Mouse (Mus musculus) heart, embryonic 12.5 days (tissue): ENCODE data around the gene Sema3g. TPM values are rescaled to one million over a fixed set of nuclear protein-coding genes. Genes with fewer than 3 reads are reported as not detected.

Experiments used
- ATAC-seq: fragments of 200-750 bp; cut with Nextera tagmentation; 2 replicates; pipeline ENCODE4 v1.8.0; 2017; ENCODE audit warnings: moderate TSS enrichment, moderate library complexity; ENCODE audit not compliant: insufficient number of reproducible peaks, low FRiP score
- H3K27ac ChIP-seq: fragments of 300-500 bp; sonication (generic); 2 replicates; pipeline ENCODE4 v1.5.1; 2016; ENCODE audit warnings: mild to moderate bottlenecking, moderate library complexity; ENCODE audit not compliant: poor library complexity, severe bottlenecking
- H3K27me3 ChIP-seq: fragments of 300-500 bp; sonication (generic); replicated peaks from 2 replicates; pipeline ENCODE4 v1.6.1; 2016; ENCODE audit warnings: mild to moderate bottlenecking, moderate library complexity
- H3K36me3 ChIP-seq: fragments of 300-500 bp; sonication (generic); 2 replicates; pipeline ENCODE4 v1.6.1; 2016; ENCODE audit warnings: mild to moderate bottlenecking, moderate library complexity
- H3K4me1 ChIP-seq: fragments of 300-500 bp; sonication (generic); replicated peaks from 2 replicates; pipeline ENCODE4 v1.6.1; 2016; ENCODE audit warnings: mild to moderate bottlenecking
- H3K4me2 ChIP-seq: fragments of 300-500 bp; sonication (generic); 2 replicates; pipeline ENCODE4 v1.6.1; 2016; ENCODE audit warnings: mild to moderate bottlenecking, moderate library complexity
- H3K4me3 ChIP-seq: fragments of 300-500 bp; sonication (generic); 2 replicates; pipeline ENCODE4 v1.5.1; 2016; ENCODE audit warnings: mild to moderate bottlenecking
- H3K9ac ChIP-seq: fragments of 300-500 bp; sonication (generic); 2 replicates; pipeline ENCODE4 v1.6.1; 2016; ENCODE audit warnings: mild to moderate bottlenecking, moderate library complexity
- H3K9me3 ChIP-seq: fragments of 300-500 bp; sonication (generic); replicated peaks from 2 replicates; pipeline ENCODE4 v1.6.1; 2016; ENCODE audit warnings: mild to moderate bottlenecking, moderate library complexity
- WGBS: fragments of 180-500 bp; shearing (Covaris S2); methylation state at CpG from one replicate; pipeline ENCODE4 v1.1.7; 2016; 5-methylcytosine and 5-hydroxymethylcytosine counted together
- polyA plus RNA-seq: library from polyadenylated mRNA; unstranded; fragments of >200 nt; fragmentation: Nextera tagmentation; extraction: Ambion mirVana; gene quantifications from 2 replicates; pipeline ENCODE4 v1.2.1, GENCODE M21; 2016

Gene Sema3g
- polyA plus RNA-seq, 1 experiment from 2014 or later, result 0.34 TPM

- Histone ChIP-seq H3K36me3 (peaks cover 95% of the 10 kb centered on the region), H3K4me3 (no peak overlapping the region), H3K9me3 (no peaks in the 10 kb centered on the region), H3K27me3 (no peaks in the 10 kb centered on the region), H3K9ac (no peak overlapping the region), H3K4me1 (peaks cover 34% of the 10 kb centered on the region), H3K27ac (0 out of 2 replicates have a peak overlapping the region, but pooled peaks have one; percentile 14), H3K4me2 (no peak overlapping the region)
- no peak for ATAC-seq
- WGBS, result 67% methylated on average over 4 of the region's 4 CpGs
Observed at GRCm38 (mm10) chr14:31181512-31181911, 36.1 kb upstream of the Sema3g start.

- no peak overlapping the region for H3K4me2 ChIP-seq
- H3K27ac ChIP-seq, result peak overlapping the region; percentile 4; the same call in 1 of the 2 replicates
- H3K9ac ChIP-seq, result no peak overlapping the region
- H3K27me3 ChIP-seq, result no peaks in the 10 kb centered on the region
- H3K4me1 ChIP-seq, result peaks cover 46% of the 10 kb centered on the region
- H3K4me3 ChIP-seq, result no peak overlapping the region
- H3K36me3 ChIP-seq, result peaks cover 95% of the 10 kb centered on the region
- ATAC-seq, result peak; percentile 63
- no peaks in the 10 kb centered on the region for H3K9me3 ChIP-seq
- WGBS, result 65% methylated on average over 2 of the region's 2 CpGs
Observed at GRCm38 (mm10) chr14:31182786-31183290, 34.8 kb upstream of the Sema3g start.

GRCm38 (mm10) chr14:31183541-31183940 lies 34.1 kb upstream of the Sema3g start:
- H3K9ac ChIP-seq, result no peak overlapping the region
- H3K4me1 ChIP-seq, result peaks cover 50% of the 10 kb centered on the region
- peaks cover 98% of the 10 kb centered on the region for H3K36me3 ChIP-seq
- peak overlapping the region; percentile 23; the same call in 1 of the 2 replicates for H3K27ac ChIP-seq
- no peak overlapping the region for H3K4me3 ChIP-seq
- no peaks in the 10 kb centered on the region for H3K27me3 ChIP-seq
- no peaks in the 10 kb centered on the region for H3K9me3 ChIP-seq
- H3K4me2 ChIP-seq, result no peak overlapping the region
- ATAC-seq, result 0 out of 2 replicates have a peak, but pooled peaks have one; percentile 1
- 84% methylated on average over 5 of the region's 5 CpGs for WGBS

GRCm38 (mm10) chr14:31184195-31184594 lies 33.5 kb upstream of the Sema3g start:
- H3K4me1 ChIP-seq, result peaks cover 57% of the 10 kb centered on the region
- WGBS, result 89% methylated on average over 12 of the region's 12 CpGs
- peaks cover 98% of the 10 kb centered on the region for H3K36me3 ChIP-seq
- no peaks in the 10 kb centered on the region for H3K27me3 ChIP-seq
- H3K9ac ChIP-seq, result no peak overlapping the region
- H3K9me3 ChIP-seq, result no peaks in the 10 kb centered on the region
- no peak overlapping the region for H3K4me2 ChIP-seq
- no peak overlapping the region for H3K27ac ChIP-seq
- H3K4me3 ChIP-seq, result no peak overlapping the region
- ATAC-seq, result no peak

- no peak overlapping the region for H3K9ac ChIP-seq
- peaks cover 71% of the 10 kb centered on the region for H3K4me1 ChIP-seq
- H3K27ac ChIP-seq, result peak overlapping the region; percentile 49
- WGBS, result 55% methylated on average over 4 of the region's 4 CpGs
- H3K27me3 ChIP-seq, result no peaks in the 10 kb centered on the region
- H3K9me3 ChIP-seq, result no peaks in the 10 kb centered on the region
- peaks cover 99% of the 10 kb centered on the region for H3K36me3 ChIP-seq
- ATAC-seq, result no peak
- no peak overlapping the region for H3K4me2 ChIP-seq
- no peak overlapping the region for H3K4me3 ChIP-seq
Observed at GRCm38 (mm10) chr14:31186656-31187055, 31.0 kb upstream of the Sema3g start.

GRCm38 (mm10) chr14:31188771-31189181 lies 28.9 kb upstream of the Sema3g start:
- Histone ChIP-seq H3K4me2 (no peak overlapping the region), H3K9ac (no peak overlapping the region), H3K9me3 (no peaks in the 10 kb centered on the region), H3K4me3 (no peak overlapping the region), H3K27me3 (no peaks in the 10 kb centered on the region), H3K36me3 (peaks cover 97% of the 10 kb centered on the region), H3K27ac (peak overlapping the region; percentile 85), H3K4me1 (peaks cover 80% of the 10 kb centered on the region)
- WGBS, result 40% methylated on average over 6 of the region's 6 CpGs
- peak; percentile 41; the same call in 1 of the 2 replicates for ATAC-seq

GRCm38 (mm10) chr14:31189348-31189747 lies 28.3 kb upstream of the Sema3g start:
- H3K27ac ChIP-seq, result peak overlapping the region; percentile 85
- WGBS, result 89% methylated on average over 3 of the region's 3 CpGs
- no peak overlapping the region for H3K9ac ChIP-seq
- no peaks in the 10 kb centered on the region for H3K27me3 ChIP-seq
- no peaks in the 10 kb centered on the region for H3K9me3 ChIP-seq
- H3K4me3 ChIP-seq, result no peak overlapping the region
- peaks cover 79% of the 10 kb centered on the region for H3K4me1 ChIP-seq
- H3K4me2 ChIP-seq, result no peak overlapping the region
- H3K36me3 ChIP-seq, result peaks cover 96% of the 10 kb centered on the region
- ATAC-seq, result no peak

GRCm38 (mm10) chr14:31191936-31192335 lies 25.7 kb upstream of the Sema3g start:
- Histone ChIP-seq H3K9ac (no peak overlapping the region), H3K27ac (peak overlapping the region; percentile 23; the same call in 1 of the 2 replicates), H3K4me2 (no peak overlapping the region), H3K36me3 (peaks cover 90% of the 10 kb centered on the region), H3K9me3 (no peaks in the 10 kb centered on the region), H3K4me1 (peaks cover 85% of the 10 kb centered on the region), H3K4me3 (no peak overlapping the region), H3K27me3 (no peaks in the 10 kb centered on the region)
- WGBS, result 34% methylated on average over 2 of the region's 2 CpGs
- ATAC-seq, result no peak

GRCm38 (mm10) chr14:31193791-31194190 lies 23.9 kb upstream of the Sema3g start:
- peak overlapping the region; percentile 33; the same call in 1 of the 2 replicates for H3K27ac ChIP-seq
- 72% methylated on average over 7 of the region's 7 CpGs for WGBS
- no peak for ATAC-seq
- no peak overlapping the region for H3K4me2 ChIP-seq
- no peak overlapping the region for H3K4me3 ChIP-seq
- H3K9ac ChIP-seq, result no peak overlapping the region
- H3K9me3 ChIP-seq, result no peaks in the 10 kb centered on the region
- peaks cover 87% of the 10 kb centered on the region for H3K4me1 ChIP-seq
- no peaks in the 10 kb centered on the region for H3K27me3 ChIP-seq
- H3K36me3 ChIP-seq, result peaks cover 85% of the 10 kb centered on the region

GRCm38 (mm10) chr14:31194441-31194840 lies 23.2 kb upstream of the Sema3g start:
- H3K4me2 ChIP-seq, result no peak overlapping the region
- no peak for ATAC-seq
- no peaks in the 10 kb centered on the region for H3K9me3 ChIP-seq
- no peak overlapping the region for H3K4me3 ChIP-seq
- 0 out of 2 replicates have a peak overlapping the region, but pooled peaks have one; percentile 62 for H3K27ac ChIP-seq
- 70% methylated on average over 2 of the region's 2 CpGs for WGBS
- no peak overlapping the region for H3K9ac ChIP-seq
- no peaks in the 10 kb centered on the region for H3K27me3 ChIP-seq
- H3K4me1 ChIP-seq, result peaks cover 85% of the 10 kb centered on the region
- peaks cover 84% of the 10 kb centered on the region for H3K36me3 ChIP-seq

- Histone ChIP-seq H3K9ac (0 out of 2 replicates have a peak overlapping the region, but pooled peaks have one; percentile 44), H3K27me3 (no peaks in the 10 kb centered on the region)
- peak; percentile 71 for ATAC-seq
Observed at GRCm38 (mm10) chr14:31194891-31195513, 22.7 kb upstream of the Sema3g start.

More at GRCm38 (mm10) chr14:31194891-31195513, 22.7 kb upstream of the Sema3g start:
- peak overlapping the region; percentile 62 for H3K27ac ChIP-seq
- no peak overlapping the region for H3K4me3 ChIP-seq
- no peaks in the 10 kb centered on the region for H3K9me3 ChIP-seq
- peaks cover 84% of the 10 kb centered on the region for H3K4me1 ChIP-seq
- WGBS, result 34% methylated on average over 14 of the region's 14 CpGs
- H3K4me2 ChIP-seq, result peak overlapping the region; percentile 6
- peaks cover 83% of the 10 kb centered on the region for H3K36me3 ChIP-seq
